Mouse (Mus musculus) forebrain, embryonic 11.5 days (tissue): ENCODE results near the gene Tecpr2. TPM values are rescaled to one million over a fixed set of nuclear protein-coding genes. Genes with fewer than 3 reads are reported as not detected.

Experiments
- ATAC-seq: fragments of 200-750 bp; cut with Nextera tagmentation; replicated peaks from 2 replicates; pipeline ENCODE4 v1.8.0; 2017; ENCODE audit warnings: moderate TSS enrichment; ENCODE audit not compliant: low FRiP score
- DNase-seq: peaks from one replicate; pipeline ENCODE4 v3.0.0-alpha.2; 2017; ENCODE audit warnings: low spot score
- H3K27ac ChIP-seq: fragments of 300-500 bp; sonication (generic); 2 replicates; pipeline ENCODE4 v1.5.1; 2014; ENCODE audit warnings: low read depth, low read length
- H3K27me3 ChIP-seq: fragments of 300-500 bp; sonication (generic); 2 replicates; pipeline ENCODE4 v1.6.1; 2014; ENCODE audit warnings: mild to moderate bottlenecking, low read length, mixed read lengths; ENCODE audit not compliant: control insufficient read depth, insufficient read depth
- H3K36me3 ChIP-seq: fragments of 300-500 bp; sonication (generic); 2 replicates; pipeline ENCODE4 v1.6.1; 2014; ENCODE audit warnings: mild to moderate bottlenecking, low read length, moderate library complexity, mixed read lengths; ENCODE audit not compliant: control insufficient read depth, insufficient read depth
- H3K4me1 ChIP-seq: fragments of 300-500 bp; sonication (generic); replicated peaks from 2 replicates; pipeline ENCODE4 v1.6.1; 2014; ENCODE audit warnings: low read length, mixed read lengths; ENCODE audit not compliant: control insufficient read depth, insufficient read depth
- H3K4me2 ChIP-seq: fragments of 300-500 bp; sonication (generic); 2 replicates; pipeline ENCODE4 v1.6.1; 2014; ENCODE audit warnings: low read depth, mild to moderate bottlenecking, low read length, moderate library complexity, mixed read lengths; ENCODE audit not compliant: severe bottlenecking
- H3K4me3 ChIP-seq: fragments of 300-500 bp; sonication (generic); 2 replicates; pipeline ENCODE4 v1.5.1; 2014; ENCODE audit warnings: low read depth, low read length
- H3K9ac ChIP-seq: fragments of 300-500 bp; sonication (generic); 2 replicates; pipeline ENCODE4 v1.6.1; 2014; ENCODE audit warnings: low read length
- H3K9me3 ChIP-seq: fragments of 300-500 bp; sonication (generic); 2 replicates; pipeline ENCODE4 v1.6.1; 2016; ENCODE audit warnings: low read length, mixed read lengths; ENCODE audit not compliant: control insufficient read depth
- WGBS: fragments of 180-500 bp; shearing (Covaris S2); extraction: QIAGEN DNeasy Blood & Tissue Kit; methylation state at CpG from one replicate; pipeline ENCODE4 v1.1.7; 2014; 5-methylcytosine and 5-hydroxymethylcytosine counted together
- polyA plus RNA-seq: library from polyadenylated mRNA; unstranded; fragments of >200 nt; fragmentation: Nextera tagmentation; extraction: Ambion mirVana; gene quantifications from 2 replicates; pipeline ENCODE4 v1.2.1, GENCODE M21; 2014

Tecpr2 gene
- polyA plus RNA-seq, 1 experiment from 2014 or later, result 6.6 TPM

GRCm38 (mm10) chr12:111019086-111019485 is 130.0 kb downstream of the Tecpr2 start:
- Histone ChIP-seq H3K9ac (no peak overlapping the region), H3K27ac (no peak overlapping the region), H3K36me3 (no peaks in the 10 kb centered on the region), H3K27me3 (no peaks in the 10 kb centered on the region), H3K9me3 (no peaks in the 10 kb centered on the region), H3K4me2 (no peak overlapping the region), H3K4me1 (no peaks in the 10 kb centered on the region), H3K4me3 (no peak overlapping the region)
- DNase-seq (no peak), ATAC-seq (no peak)
- WGBS, result 90% methylated on average over 2 of the region's 2 CpGs

GRCm38 (mm10) chr12:111021138-111021537 is 132.1 kb downstream of the Tecpr2 start:
- H3K27ac ChIP-seq, result no peak overlapping the region
- DNase-seq (no peak), ATAC-seq (no peak)
- no peaks in the 10 kb centered on the region for H3K27me3 ChIP-seq
- no peaks in the 10 kb centered on the region for H3K36me3 ChIP-seq
- no peaks in the 10 kb centered on the region for H3K9me3 ChIP-seq
- H3K4me1 ChIP-seq, result no peaks in the 10 kb centered on the region
- 23% methylated on average over 1 of the region's 1 CpGs for WGBS
- H3K4me2 ChIP-seq, result no peak overlapping the region
- no peak overlapping the region for H3K4me3 ChIP-seq
- H3K9ac ChIP-seq, result no peak overlapping the region

- WGBS, result 69% methylated on average over 3 of the region's 3 CpGs
Observed at GRCm38 (mm10) chr12:111021577-111021976, 132.5 kb downstream of the Tecpr2 start.

More at GRCm38 (mm10) chr12:111021577-111021976, 132.5 kb downstream of the Tecpr2 start:
- H3K9me3 ChIP-seq, result no peaks in the 10 kb centered on the region
- no peaks in the 10 kb centered on the region for H3K27me3 ChIP-seq
- no peak overlapping the region for H3K9ac ChIP-seq
- DNase-seq (no peak), ATAC-seq (no peak)
- no peaks in the 10 kb centered on the region for H3K4me1 ChIP-seq
- no peaks in the 10 kb centered on the region for H3K36me3 ChIP-seq
- no peak overlapping the region for H3K4me3 ChIP-seq
- no peak overlapping the region for H3K27ac ChIP-seq
- no peak overlapping the region for H3K4me2 ChIP-seq

Other genes starting within 250 kb of the Tecpr2 start
- 0.27 TPM in 1 of 2 replicates, not detected in the other for gene 1700001K19Rik, start 206.6 kb upstream of the Tecpr2 start, polyA plus RNA-seq
- 1,424 and 1,481 TPM in 2 replicates for gene Hsp90aa1, start 186.5 kb upstream of the Tecpr2 start, polyA plus RNA-seq
- 25.2 and 30.4 TPM in 2 replicates for gene Wdr20, start 151.3 kb upstream of the Tecpr2 start, polyA plus RNA-seq
- gene Mok, start 48.3 kb upstream of the Tecpr2 start, polyA plus RNA-seq, result 12.5 and 14.1 TPM in 2 replicates
- 3.4 and 4.6 TPM in 2 replicates for gene Zfp839, start 39.0 kb upstream of the Tecpr2 start, polyA plus RNA-seq
- gene Cinp, start 119 bp upstream of the Tecpr2 start, polyA plus RNA-seq, result 92.7 and 96.0 TPM in 2 replicates
- gene Ankrd9, start 89.8 kb downstream of the Tecpr2 start, polyA plus RNA-seq, result 16.9 and 18.9 TPM in 2 replicates
- gene Rcor1, start 150.1 kb downstream of the Tecpr2 start, polyA plus RNA-seq, result 14.2 and 16.0 TPM in 2 replicates